Mouse (Mus musculus): ENCODE data around the gene Ninj2. TPM values are rescaled to one million over a fixed set of nuclear protein-coding genes. Genes with fewer than 3 reads are reported as not detected.

Ninj2 gene
- polyA plus RNA-seq, 1 experiment from 2014 or later, result not detected

DNA sequence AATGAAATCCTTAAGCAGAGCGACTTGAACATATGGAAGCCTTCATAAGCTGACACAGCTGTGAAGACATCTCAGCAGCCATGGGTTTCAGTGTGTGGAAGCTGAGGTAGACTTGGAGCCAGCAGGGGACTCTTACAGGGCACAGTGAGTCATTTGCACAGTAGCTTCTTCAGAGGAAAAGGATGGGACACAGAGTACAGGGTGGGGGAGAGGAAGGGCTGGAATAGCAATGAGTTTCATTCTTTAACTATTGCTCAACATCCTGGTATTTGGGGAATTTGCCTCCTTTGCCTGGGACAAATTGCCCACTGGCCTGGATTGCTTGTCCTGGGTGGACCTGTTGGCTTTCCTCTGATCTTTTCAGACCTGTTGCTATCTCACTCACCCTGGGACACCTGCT lies 52.3 kb downstream of the Ninj2 start:
- no peak for ATAC-seq

GRCm38 (mm10) chr6:120146676-120147075 lies 53.5 kb downstream of the Ninj2 start:
- no peaks in the 10 kb centered on the region for H3K4me1 ChIP-seq (replicated peaks; ENCODE audit: control insufficient read depth, insufficient read depth, low read length)
- H3K36me3 ChIP-seq (ENCODE audit: control insufficient read depth, insufficient read depth), result no peaks in the 10 kb centered on the region
- H3K4me2 ChIP-seq (replicated peaks; ENCODE audit: low read depth), result no peak overlapping the region
- no peaks in the 10 kb centered on the region for H3K9me3 ChIP-seq (ENCODE audit: control insufficient read depth)
- H3K9ac ChIP-seq (ENCODE audit: low read depth, low read length), result no peak overlapping the region
- no peak for ATAC-seq
- H3K27me3 ChIP-seq (replicated peaks; ENCODE audit: control insufficient read depth, insufficient read depth, low read length), result no peaks in the 10 kb centered on the region
- WGBS, result 65% methylated on average over 10 of the region's 10 CpGs
- no peak overlapping the region for H3K4me3 ChIP-seq (ENCODE audit: low read depth, low read length)
- no peak overlapping the region for H3K27ac ChIP-seq (ENCODE audit: low read depth, low read length)
- no peak for TF ChIP-seq CTCF (IDR thresholded peaks at IDR 0.05; ENCODE audit: low read depth)

More for the DNA sequence above, 52.3 kb downstream of the Ninj2 start:
- no peaks in the 10 kb centered on the region for H3K27me3 ChIP-seq (replicated peaks; ENCODE audit: control insufficient read depth, insufficient read depth, low read length)
- H3K27ac ChIP-seq (ENCODE audit: low read depth, low read length), result no peak overlapping the region
- no peaks in the 10 kb centered on the region for H3K4me1 ChIP-seq (replicated peaks; ENCODE audit: control insufficient read depth, insufficient read depth, low read length)
- no peak overlapping the region for H3K4me2 ChIP-seq (replicated peaks; ENCODE audit: low read depth)
- no peaks in the 10 kb centered on the region for H3K36me3 ChIP-seq (ENCODE audit: control insufficient read depth, insufficient read depth)
- WGBS, result 61% methylated on average over 1 of the region's 1 CpGs
- no peak for TF ChIP-seq CTCF (IDR thresholded peaks at IDR 0.05; ENCODE audit: low read depth)
- H3K4me3 ChIP-seq (ENCODE audit: low read depth, low read length), result no peak overlapping the region
- H3K9me3 ChIP-seq (ENCODE audit: control insufficient read depth), result no peaks in the 10 kb centered on the region
- H3K9ac ChIP-seq (ENCODE audit: low read depth, low read length), result no peak overlapping the region

DNA sequence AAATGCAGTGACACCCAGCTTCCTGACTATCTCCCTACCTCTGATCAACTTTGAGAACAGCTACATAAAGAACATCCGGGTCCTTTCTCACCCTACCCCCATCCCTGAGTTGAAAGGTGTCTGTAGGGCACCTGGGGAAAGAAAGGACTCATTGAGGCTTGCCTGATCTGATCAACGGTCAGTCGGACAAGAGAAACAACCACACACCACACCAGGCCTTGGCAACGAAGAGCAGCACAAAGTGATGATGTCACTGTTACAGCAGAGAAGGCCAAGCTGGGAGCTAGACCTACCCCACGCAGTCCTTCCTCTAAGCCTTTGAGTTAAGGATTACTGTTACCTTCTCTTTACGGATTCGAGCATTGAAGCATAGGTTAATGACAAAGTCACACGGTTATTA lies 54.3 kb downstream of the Ninj2 start:
- ATAC-seq, result no peak
- no peaks in the 10 kb centered on the region for H3K36me3 ChIP-seq (ENCODE audit: control insufficient read depth, insufficient read depth)
- H3K27ac ChIP-seq (ENCODE audit: low read depth, low read length), result no peak overlapping the region
- H3K4me1 ChIP-seq (replicated peaks; ENCODE audit: control insufficient read depth, insufficient read depth, low read length), result no peaks in the 10 kb centered on the region
- no peak overlapping the region for H3K4me3 ChIP-seq (ENCODE audit: low read depth, low read length)
- H3K4me2 ChIP-seq (replicated peaks; ENCODE audit: low read depth), result no peak overlapping the region
- 80% methylated on average over 8 of the region's 8 CpGs for WGBS
- TF ChIP-seq CTCF (IDR thresholded peaks at IDR 0.05; ENCODE audit: low read depth), result no peak
- no peaks in the 10 kb centered on the region for H3K9me3 ChIP-seq (ENCODE audit: control insufficient read depth)
- no peaks in the 10 kb centered on the region for H3K27me3 ChIP-seq (replicated peaks; ENCODE audit: control insufficient read depth, insufficient read depth, low read length)
- no peak overlapping the region for H3K9ac ChIP-seq (ENCODE audit: low read depth, low read length)

DNA sequence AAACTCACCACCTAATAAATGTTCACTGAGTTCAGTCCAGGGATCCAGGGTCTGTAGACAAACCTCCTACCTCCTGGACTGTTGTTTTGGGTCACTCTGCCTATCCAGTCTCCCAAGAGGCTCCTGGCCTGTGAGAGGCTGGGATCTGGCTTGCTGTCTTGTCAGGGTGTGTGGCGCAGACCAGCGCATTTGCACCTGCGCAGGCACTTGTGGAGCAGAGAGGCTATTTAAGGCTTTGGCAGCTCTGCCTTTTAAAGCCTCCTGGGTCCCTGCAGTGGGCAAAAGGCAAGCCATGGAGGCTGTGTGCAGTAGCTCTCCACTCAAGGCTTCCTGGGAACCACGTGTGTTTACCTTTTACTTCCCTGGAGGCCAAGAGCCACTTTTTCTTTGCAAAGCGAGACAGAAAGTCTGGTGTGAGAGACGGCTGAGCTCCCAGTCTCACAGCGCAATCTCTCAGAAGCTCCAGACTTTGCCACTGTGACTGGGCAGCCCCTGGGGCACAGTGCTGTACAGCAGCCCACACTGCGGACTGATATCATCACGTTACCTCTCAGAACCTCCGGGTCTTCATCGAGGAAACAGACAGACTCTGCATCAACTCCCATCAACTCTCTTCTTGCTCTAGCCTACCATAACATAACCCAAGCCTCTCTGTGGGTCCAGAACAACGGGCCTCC lies 55.7 kb downstream of the Ninj2 start:
- H3K9me3 ChIP-seq (ENCODE audit: control insufficient read depth), result no peaks in the 10 kb centered on the region
- no peaks in the 10 kb centered on the region for H3K4me1 ChIP-seq (replicated peaks; ENCODE audit: control insufficient read depth, insufficient read depth, low read length)
- no peak for TF ChIP-seq CTCF (IDR thresholded peaks at IDR 0.05; ENCODE audit: low read depth)
- H3K36me3 ChIP-seq (ENCODE audit: control insufficient read depth, insufficient read depth), result no peaks in the 10 kb centered on the region
- 75% methylated on average over 12 of the region's 12 CpGs for WGBS
- H3K27me3 ChIP-seq (replicated peaks; ENCODE audit: control insufficient read depth, insufficient read depth, low read length), result no peaks in the 10 kb centered on the region
- H3K9ac ChIP-seq (ENCODE audit: low read depth, low read length), result no peak overlapping the region
- no peak overlapping the region for H3K27ac ChIP-seq (ENCODE audit: low read depth, low read length)
- H3K4me2 ChIP-seq (replicated peaks; ENCODE audit: low read depth), result no peak overlapping the region
- H3K4me3 ChIP-seq (ENCODE audit: low read depth, low read length), result no peak overlapping the region
- no peak for ATAC-seq

DNA sequence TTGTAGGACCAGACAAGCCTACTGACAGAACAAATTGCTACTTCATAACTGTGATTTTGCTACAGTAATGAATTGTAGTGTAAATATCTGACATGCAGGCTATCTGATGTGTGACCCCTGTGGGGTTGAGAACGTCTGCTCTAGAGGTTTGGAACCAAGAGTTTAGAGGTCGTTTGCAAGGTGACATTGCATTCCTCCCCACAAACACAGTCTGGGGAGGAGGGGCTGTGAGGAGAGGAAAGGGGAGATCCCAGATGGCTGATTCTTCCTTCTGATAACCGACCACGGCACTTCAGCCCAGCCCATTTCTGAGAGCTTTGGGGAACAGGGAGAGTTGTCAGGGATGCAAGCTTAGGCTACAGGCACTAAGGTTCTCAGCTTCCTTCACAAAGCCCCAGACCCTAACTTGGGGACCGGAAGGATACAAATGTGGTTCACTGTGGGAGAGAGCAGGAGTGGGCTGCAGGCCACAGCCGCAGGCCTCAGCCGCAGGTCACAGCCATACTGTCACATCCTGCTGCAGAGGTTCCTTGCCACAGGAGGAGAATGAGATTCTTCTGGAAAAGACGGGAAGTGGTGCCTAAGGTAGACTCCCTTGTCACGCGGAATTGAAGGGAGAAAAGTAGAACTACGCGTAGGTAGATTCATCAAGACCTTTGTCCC lies 56.4 kb downstream of the Ninj2 start:
- no peak for ATAC-seq
- H3K4me3 ChIP-seq (ENCODE audit: low read depth, low read length), result no peak overlapping the region
- H3K9me3 ChIP-seq (ENCODE audit: control insufficient read depth), result no peaks in the 10 kb centered on the region
- no peak overlapping the region for H3K27ac ChIP-seq (ENCODE audit: low read depth, low read length)
- H3K4me1 ChIP-seq (replicated peaks; ENCODE audit: control insufficient read depth, insufficient read depth, low read length), result no peaks in the 10 kb centered on the region
- no peak overlapping the region for H3K9ac ChIP-seq (ENCODE audit: low read depth, low read length)
- no peak overlapping the region for H3K4me2 ChIP-seq (replicated peaks; ENCODE audit: low read depth)
- no peaks in the 10 kb centered on the region for H3K27me3 ChIP-seq (replicated peaks; ENCODE audit: control insufficient read depth, insufficient read depth, low read length)
- no peaks in the 10 kb centered on the region for H3K36me3 ChIP-seq (ENCODE audit: control insufficient read depth, insufficient read depth)
- TF ChIP-seq CTCF (IDR thresholded peaks at IDR 0.05; ENCODE audit: low read depth), result no peak
- 76% methylated on average over 12 of the region's 12 CpGs for WGBS

GRCm38 (mm10) chr6:120150206-120150605 lies 57.1 kb downstream of the Ninj2 start:
- Histone ChIP-seq H3K4me2 (replicated peaks; ENCODE audit: low read depth) (no peak overlapping the region), H3K36me3 (ENCODE audit: control insufficient read depth, insufficient read depth) (no peaks in the 10 kb centered on the region), H3K27me3 (replicated peaks; ENCODE audit: control insufficient read depth, insufficient read depth, low read length) (no peaks in the 10 kb centered on the region), H3K4me3 (ENCODE audit: low read depth, low read length) (no peak overlapping the region), H3K9ac (ENCODE audit: low read depth, low read length) (no peak overlapping the region), H3K4me1 (replicated peaks; ENCODE audit: control insufficient read depth, insufficient read depth, low read length) (no peaks in the 10 kb centered on the region), H3K9me3 (ENCODE audit: control insufficient read depth) (no peaks in the 10 kb centered on the region), H3K27ac (ENCODE audit: low read depth, low read length) (no peak overlapping the region)
- ATAC-seq, result no peak
- 70% methylated on average over 3 of the region's 3 CpGs for WGBS
- TF ChIP-seq CTCF (IDR thresholded peaks at IDR 0.05; ENCODE audit: low read depth), result no peak

Data from intestine, postnatal 0 days (tissue).